Mouse (Mus musculus) bone marrow, adult 2 months (tissue): ENCODE results near the gene Rorc. TPM values are rescaled to one million over a fixed set of nuclear protein-coding genes. Genes with fewer than 3 reads are reported as not detected.

Experiments used
- H3K27ac ChIP-seq: fragments of 200-500 bp; 2 replicates; pipeline ENCODE4 v1.5.1; 2012; ENCODE audit warnings: low read depth, mild to moderate bottlenecking, control low read depth, inconsistent platforms, low read length; ENCODE audit not compliant: control insufficient read depth, poor library complexity, insufficient read depth
- H3K4me1 ChIP-seq: fragments of 200-500 bp; 2 replicates; pipeline ENCODE4 v1.6.1; 2011; ENCODE audit warnings: low read length; ENCODE audit not compliant: control insufficient read depth, insufficient read depth
- H3K4me3 ChIP-seq: fragments of 200-500 bp; replicated peaks from 2 replicates; pipeline ENCODE3; 2011; ENCODE audit warnings: mild to moderate bottlenecking, low read depth, low read length, control low read depth; ENCODE audit not compliant: control insufficient read depth
- CTCF ChIP-seq: fragments of 200-500 bp; IDR thresholded peaks from 2 replicates; pipeline ENCODE4 v1.5.1; 2011; ENCODE audit warnings: low read length, control low read depth; ENCODE audit not compliant: control insufficient read depth, insufficient read depth
- POLR2A ChIP-seq: fragments of 200-500 bp; IDR thresholded peaks from 2 replicates; pipeline ENCODE4 v1.6.1; 2011; ENCODE audit warnings: low read depth, mild to moderate bottlenecking, control low read depth, low read length, borderline replicate concordance; ENCODE audit not compliant: control insufficient read depth
- WGBS: fragments of 180-500 bp; shearing (Covaris S2); methylation state at CpG from one replicate; pipeline ENCODE4 v1.1.7; 2018; 5-methylcytosine and 5-hydroxymethylcytosine counted together
- polyA plus RNA-seq: library from polyadenylated mRNA; stranded (reverse); fragments of >200 nt; gene quantifications from 2 replicates; pipeline ENCODE4 v1.2.4, GENCODE M21; 2011; ENCODE audit warnings: low replicate concordance; ENCODE audit not compliant: missing spikeins, insufficient read depth, insufficient read length

Gene Rorc
- polyA plus RNA-seq, 1 experiment = 0.57 TPM

DNA sequence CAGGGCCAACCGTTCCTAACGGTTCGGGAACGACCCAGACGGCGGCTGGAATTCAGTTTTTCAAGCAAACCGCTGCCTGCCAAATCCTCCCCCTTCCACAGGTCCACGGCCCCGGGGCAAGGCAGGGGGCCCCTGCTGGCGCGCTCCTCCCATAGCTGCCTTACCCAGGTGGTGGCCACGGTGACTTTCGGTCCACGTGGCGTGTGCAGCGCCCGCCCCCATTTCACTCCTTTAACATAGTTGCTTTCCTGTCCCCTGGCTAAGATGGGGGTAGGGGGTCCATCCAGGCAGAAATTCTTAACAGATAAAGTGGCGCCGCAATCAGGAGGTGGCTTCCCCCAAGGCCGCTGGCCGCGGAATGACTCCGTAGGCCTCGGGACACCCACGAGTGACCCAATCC lies 39.9 kb downstream of the Rorc start:
- Histone ChIP-seq H3K27ac (peak overlapping the region; percentile 14; the same call in 1 of the 2 replicates), H3K4me3 (peak overlapping the region; percentile 50), H3K4me1 (no peaks in the 10 kb centered on the region)
- TF ChIP-seq POLR2A (no peak), CTCF (no peak)
- WGBS = 6% methylated on average over 25 of the region's 25 CpGs

GRCm38 (mm10) chr3:94413031-94413679 lies 40.6 kb downstream of the Rorc start, which contains the start of gene Tdrkh:
Gene Tdrkh, plus strand, starts transcription at chr3:94413273.
- TF ChIP-seq POLR2A (peak; percentile 38; the same call in 1 of the 2 replicates), CTCF (no peak)
- Histone ChIP-seq H3K4me3 (peak within 1 kb of the TSS; percentile 50), H3K27ac (peak within 1 kb of the TSS; percentile 14; the same call in 1 of the 2 replicates), H3K4me1 (no peaks in the 10 kb centered on the region)
- 6% methylated on average over 52 of the region's 52 CpGs for WGBS

- WGBS = 11% methylated on average over 2 of the region's 2 CpGs
Measured at GRCm38 (mm10) chr3:94430980-94431379, 58.4 kb downstream of the Rorc start.

GRCm38 (mm10) chr3:94434305-94434704 lies 61.7 kb downstream of the Rorc start:
- whole genome bisulfite sequencing = 75% methylated on average over 2 of the region's 2 CpGs
- H3K4me3 ChIP-seq = no peak overlapping the region
- no peaks in the 10 kb centered on the region for H3K4me1 ChIP-seq
- TF ChIP-seq POLR2A = no peak
- no peak overlapping the region for H3K27ac ChIP-seq

More at GRCm38 (mm10) chr3:94430980-94431379, 58.4 kb downstream of the Rorc start:
- H3K4me1 ChIP-seq = no peaks in the 10 kb centered on the region
- H3K27ac ChIP-seq = no peak overlapping the region
- H3K4me3 ChIP-seq = no peak overlapping the region
- no peak for TF ChIP-seq CTCF
- no peak for TF ChIP-seq POLR2A

DNA sequence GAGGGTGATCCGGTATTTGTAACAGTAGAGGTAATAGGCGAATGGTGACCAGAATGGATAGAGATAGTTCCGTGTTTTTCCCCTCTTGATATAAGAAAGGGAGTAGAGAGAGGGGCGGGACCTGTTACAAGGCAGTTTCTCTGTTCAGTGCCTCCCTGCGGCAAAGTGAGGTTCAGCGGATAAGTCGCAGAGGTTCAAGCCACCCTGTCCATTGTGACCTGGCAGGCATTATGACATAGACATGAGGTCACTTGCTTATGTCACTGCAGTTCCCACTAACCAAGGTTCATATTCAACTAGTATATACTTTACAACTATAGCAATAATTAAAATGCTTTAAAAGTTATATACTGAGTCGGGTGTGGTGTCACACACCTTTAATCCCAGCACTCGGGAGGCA lies 63.8 kb downstream of the Rorc start:
- Histone ChIP-seq H3K4me3 (no peak overlapping the region), H3K27ac (no peak overlapping the region), H3K4me1 (no peaks in the 10 kb centered on the region)
- TF ChIP-seq POLR2A (no peak), CTCF (no peak)
- WGBS = 87% methylated on average over 9 of the region's 9 CpGs

DNA sequence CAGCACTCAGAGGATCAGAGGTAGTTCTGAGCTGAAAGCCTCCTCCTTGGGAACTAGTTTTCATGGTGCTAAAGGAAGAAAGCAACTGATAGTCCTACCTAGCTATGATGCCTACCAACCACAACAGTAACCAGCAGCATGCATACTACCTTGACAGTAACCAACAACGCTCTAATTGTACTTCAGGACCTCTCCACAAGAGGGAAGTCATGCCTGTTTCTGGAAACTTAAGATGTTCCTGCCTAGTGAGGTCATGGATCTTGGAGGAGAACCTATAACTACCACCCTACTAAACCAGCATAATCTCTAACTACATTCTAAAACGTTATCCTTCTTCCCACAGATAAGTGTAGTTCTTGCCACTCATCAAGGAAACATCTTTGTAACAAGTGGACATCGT lies 68.6 kb downstream of the Rorc start:
- no peak overlapping the region for H3K4me3 ChIP-seq
- no peak overlapping the region for H3K27ac ChIP-seq
- H3K4me1 ChIP-seq = no peaks in the 10 kb centered on the region; the same call in 1 of the 2 replicates
- TF ChIP-seq CTCF = no peak
- TF ChIP-seq POLR2A = no peak
- WGBS = 37% methylated on average over 3 of the region's 3 CpGs

DNA sequence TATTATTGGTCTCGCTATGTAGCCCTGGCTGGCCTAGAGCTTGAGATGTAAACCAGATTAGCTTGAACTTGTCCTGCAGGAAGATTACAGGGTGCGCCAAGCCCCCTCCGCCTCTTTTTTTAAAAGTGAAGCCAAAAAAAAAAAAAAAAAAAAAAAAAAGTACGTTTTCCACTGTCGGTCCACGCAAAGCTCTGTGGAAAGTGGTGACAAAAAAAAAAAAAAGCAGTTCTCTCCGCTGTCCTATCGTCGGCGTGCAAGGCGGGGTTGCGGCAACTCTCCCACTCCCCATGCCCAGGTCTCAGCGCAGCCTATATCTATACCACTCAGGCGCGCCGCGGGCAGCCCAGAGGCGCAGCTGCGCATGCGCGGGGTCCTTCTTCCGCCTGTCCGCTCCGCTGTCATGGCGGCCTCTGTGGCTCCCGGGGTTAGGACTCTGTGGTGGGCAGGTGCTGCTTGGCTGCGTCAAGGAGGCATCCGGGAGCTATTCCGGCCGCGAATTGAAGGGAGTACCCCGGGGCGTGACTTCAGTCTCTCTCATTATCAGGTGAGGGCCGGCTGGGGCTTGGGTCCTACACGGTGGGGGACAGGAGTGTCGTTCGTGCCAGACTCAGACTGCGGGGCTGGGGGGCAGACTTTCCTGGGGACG lies 70.5 kb downstream of the Rorc start, which contains the start of gene Mrpl9:
Mrpl9 (plus strand) TSS at position 368 of the 646 bp plus-strand sequence.
- Histone ChIP-seq H3K4me3 (peak within 1 kb of the TSS; percentile 97), H3K27ac (peak within 1 kb of the TSS; percentile 69; the same call in 1 of the 2 replicates), H3K4me1 (no peaks in the 10 kb centered on the region; the same call in 1 of the 2 replicates)
- TF ChIP-seq POLR2A (peak; percentile 89; the same call in 1 of the 2 replicates), CTCF (no peak)
- under 1% methylated on average over 39 of the region's 39 CpGs for WGBS

DNA sequence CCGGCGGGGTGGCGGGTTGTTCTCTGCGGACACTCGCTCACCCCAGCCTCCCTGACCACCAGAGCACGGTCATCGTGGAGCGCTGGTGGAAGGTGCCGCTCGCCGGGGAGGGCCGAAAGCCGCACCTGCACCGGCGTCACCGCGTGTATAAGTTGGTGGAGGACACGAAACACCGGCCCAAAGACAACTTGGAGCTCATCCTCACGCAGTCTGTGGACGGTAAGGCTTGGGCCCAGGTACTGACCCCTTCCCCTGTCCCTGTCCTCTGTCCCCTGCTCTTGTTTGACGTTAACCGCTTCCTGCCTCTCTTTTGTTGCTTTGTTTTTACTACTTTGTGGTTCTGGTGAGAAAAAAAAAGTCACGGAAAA lies 71.0 kb downstream of the Rorc start, which contains the start of gene Oaz3:
Oaz3 (minus strand) TSS at position 319 of the 368 bp plus-strand sequence.
- WGBS = under 1% methylated on average over 24 of the region's 24 CpGs
- peak within 1 kb of the TSS; percentile 97 for H3K4me3 ChIP-seq
- H3K27ac ChIP-seq = peak within 1 kb of the TSS; percentile 69; the same call in 1 of the 2 replicates

More for the DNA sequence above, 71.0 kb downstream of the Rorc start, which contains the start of gene Oaz3:
- no peaks in the 10 kb centered on the region; the same call in 1 of the 2 replicates for H3K4me1 ChIP-seq
- no peak for TF ChIP-seq CTCF
- TF ChIP-seq POLR2A = no peak

Other genes with a start within 250 kb of the Rorc start
- not detected in 2 replicates for gene Gm10696, start 194.6 kb upstream of the Rorc start, polyA plus RNA-seq
- gene Gm5286, start 176.1 kb upstream of the Rorc start, polyA plus RNA-seq = not detected in 2 replicates
- not detected in 2 replicates for gene Gm4778, start 108.8 kb upstream of the Rorc start, polyA plus RNA-seq
- 0.74 and 2.3 TPM in 2 replicates for gene Them4, start 62.7 kb upstream of the Rorc start, polyA plus RNA-seq
- not detected in 2 replicates for gene Them5, start 30.7 kb upstream of the Rorc start, polyA plus RNA-seq
- gene C2cd4d, start 10.4 kb upstream of the Rorc start, polyA plus RNA-seq = not detected in 2 replicates
- gene Lingo4, start 25.7 kb downstream of the Rorc start, polyA plus RNA-seq = 0.36 and 1.2 TPM in 2 replicates
- gene Tdrkh, start 40.5 kb downstream of the Rorc start, polyA plus RNA-seq = 3.4 TPM in 2 replicates
- gene Mrpl9, start 70.5 kb downstream of the Rorc start, polyA plus RNA-seq = 22.2 and 30.4 TPM in 2 replicates
- gene Oaz3, start 71.1 kb downstream of the Rorc start, polyA plus RNA-seq = 1.2 and 1.7 TPM in 2 replicates
- 0.61 TPM in 1 of 2 replicates, not detected in the other for gene Celf3, start 105.5 kb downstream of the Rorc start, polyA plus RNA-seq
- 3.5 and 13.6 TPM in 2 replicates for gene Riiad1, start 107.5 kb downstream of the Rorc start, polyA plus RNA-seq
- gene Snx27, start 209.9 kb downstream of the Rorc start, polyA plus RNA-seq = 13.9 and 14.1 TPM in 2 replicates